Mouse (Mus musculus) forelimb bud, embryonic 11.5 days (tissue): ENCODE data around the gene Mtrr.
A peak's percentile ranks its signal among the peaks of the same experiment; 100 is the strongest.
"Not testable (repeated sequence)": the region's sequence is repeated elsewhere in the genome, so short reads cannot be mapped to it uniquely, and the experiment has no call there.

Experiments used
- DNase-seq: peaks from one replicate; pipeline ENCODE4 v3.0.0-alpha.2; 2012; ENCODE audit warnings: low read depth, low spot score

The Mtrr gene

GRCm38 (mm10) chr13:68569589-68570336 lies 12.2 kb downstream of the Mtrr start:
- peak; percentile 76 for DNase-seq

GRCm38 (mm10) chr13:68568548-68568947 lies 13.4 kb downstream of the Mtrr start:
- DNase-seq, result no peak

- no peak for DNase-seq
Measured at GRCm38 (mm10) chr13:68568110-68568509, 13.8 kb downstream of the Mtrr start.

- DNase-seq, result not testable (repeated sequence)
Measured at GRCm38 (mm10) chr13:68553391-68553790, 28.6 kb downstream of the Mtrr start.
